Mouse (Mus musculus) CD8-positive naive resting alpha-beta T cell, adult 2 months (primary cell): ENCODE results near the gene Fbln1.
A peak's percentile ranks its signal among the peaks of the same experiment; 100 is the strongest.

Experiments used
- DNase-seq, 2 experiments: peaks; one replicate each; pipeline ENCODE4 v3.0.0; 2022; ENCODE audit warnings: low read depth in 2 of 2, low spot score in 2 of 2

Fbln1 gene

DNA sequence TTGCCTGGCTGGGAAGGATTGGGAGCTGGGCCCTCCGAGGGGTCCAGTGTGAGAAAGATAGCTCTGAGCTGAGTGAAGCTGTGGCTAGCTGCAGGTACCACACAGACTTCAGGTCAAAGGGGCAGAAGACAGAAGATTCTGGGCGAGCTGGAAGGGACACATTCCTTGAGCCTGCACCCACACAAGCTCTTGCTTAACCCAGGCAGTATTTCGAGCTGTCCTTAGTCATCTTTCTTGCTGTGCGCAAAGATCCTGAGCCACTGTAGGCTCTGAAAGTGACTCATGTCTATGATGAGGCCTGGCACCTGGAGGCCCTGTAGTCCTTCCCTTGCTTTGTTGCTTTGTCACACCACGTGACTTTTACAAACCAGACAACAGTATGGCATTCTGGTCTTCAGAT, 76.3 kb downstream of the Fbln1 start:
- no peak for DNase-seq

DNA sequence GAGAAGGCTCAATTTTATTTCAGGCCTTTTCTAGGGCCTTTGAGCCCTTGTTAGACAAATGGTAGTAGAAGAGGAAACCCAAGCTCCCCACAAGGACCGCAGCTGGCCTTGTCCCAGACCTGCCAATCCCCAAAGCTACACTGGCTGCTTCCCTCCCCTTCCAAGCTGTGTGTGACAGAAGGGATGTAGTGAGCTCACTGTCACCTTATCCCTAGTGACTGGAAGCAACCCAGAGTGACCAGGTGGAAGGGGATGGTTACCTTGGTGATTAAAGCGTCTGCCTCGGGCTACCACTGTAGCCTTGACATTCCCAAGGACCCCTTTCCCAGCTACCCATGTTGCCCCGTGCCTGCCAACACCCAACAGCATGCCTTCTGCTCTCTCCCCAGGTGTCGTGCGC, 78.9 kb downstream of the Fbln1 start:
- no peak for DNase-seq

- no peak for DNase-seq
Measured at GRCm38 (mm10) chr15:85294632-85295031, 88.9 kb downstream of the Fbln1 start.

- no peak for DNase-seq
Measured at GRCm38 (mm10) chr15:85295544-85295943, 89.8 kb downstream of the Fbln1 start.

DNA sequence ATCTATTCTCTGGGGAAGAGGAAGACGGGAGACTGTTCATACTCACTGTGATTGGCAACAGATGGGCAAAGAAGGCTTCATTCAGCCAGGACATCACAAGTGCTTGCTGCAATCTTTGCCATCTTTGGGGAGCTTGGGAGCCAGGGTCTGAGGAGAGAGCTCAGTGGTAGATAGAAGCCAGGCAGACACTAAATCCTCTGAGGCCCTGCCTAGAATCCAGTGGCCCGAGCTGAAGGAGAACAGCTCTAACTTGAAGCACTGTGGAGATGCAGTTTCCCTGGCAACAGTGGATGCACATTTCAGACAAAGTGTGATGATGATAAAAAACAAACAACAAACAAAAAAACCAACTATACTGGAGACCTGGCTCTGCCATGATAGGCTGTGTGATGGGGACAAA, 90.2 kb downstream of the Fbln1 start:
- no peak for DNase-seq

- DNase-seq, result no peak
Measured at GRCm38 (mm10) chr15:85296538-85296937, 90.8 kb downstream of the Fbln1 start.

GRCm38 (mm10) chr15:85298167-85298781, 92.5 kb downstream of the Fbln1 start:
- DNase-seq, result no peak

DNA sequence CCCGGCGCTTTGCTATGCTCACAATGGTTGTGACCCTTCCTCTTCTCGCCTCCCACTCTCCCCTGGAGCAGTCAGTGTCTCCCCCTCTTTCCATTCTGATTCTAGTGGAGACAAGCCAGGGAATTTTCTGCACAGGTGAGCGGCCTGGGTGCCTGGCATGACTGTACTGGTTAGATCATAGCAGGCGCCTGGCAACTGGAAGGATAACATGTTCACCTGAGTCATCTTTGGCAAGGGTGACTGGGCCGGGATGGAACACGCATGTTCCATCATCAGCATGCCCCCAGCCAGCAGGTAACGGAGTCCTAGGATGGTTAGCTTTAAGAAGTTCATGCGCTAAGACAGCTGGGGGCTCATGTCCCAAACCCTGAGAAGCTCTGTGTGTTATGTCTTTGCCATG, 93.2 kb downstream of the Fbln1 start:
- no peak for DNase-seq

DNA sequence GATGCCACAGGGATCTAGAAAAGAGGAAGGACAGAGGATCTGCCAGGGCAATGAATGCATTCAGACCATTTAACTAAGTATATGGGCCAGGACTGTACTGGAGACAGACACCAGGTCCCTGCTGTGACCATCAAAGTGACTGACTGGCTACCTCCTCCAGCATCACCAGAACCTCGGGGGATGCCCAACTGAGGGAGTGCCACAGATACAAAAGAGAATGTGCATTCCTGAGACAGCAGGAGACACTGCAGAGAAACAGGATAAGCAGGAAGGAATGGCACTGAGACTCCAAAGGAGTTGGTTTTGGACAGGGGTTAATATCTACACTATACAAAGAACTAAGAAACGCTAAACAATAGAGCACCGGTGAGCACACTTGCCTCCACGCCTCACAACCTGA, 97.5 kb downstream of the Fbln1 start:
- no peak for DNase-seq

GRCm38 (mm10) chr15:85303976-85304375, 98.2 kb downstream of the Fbln1 start:
- DNase-seq, result no peak

DNA sequence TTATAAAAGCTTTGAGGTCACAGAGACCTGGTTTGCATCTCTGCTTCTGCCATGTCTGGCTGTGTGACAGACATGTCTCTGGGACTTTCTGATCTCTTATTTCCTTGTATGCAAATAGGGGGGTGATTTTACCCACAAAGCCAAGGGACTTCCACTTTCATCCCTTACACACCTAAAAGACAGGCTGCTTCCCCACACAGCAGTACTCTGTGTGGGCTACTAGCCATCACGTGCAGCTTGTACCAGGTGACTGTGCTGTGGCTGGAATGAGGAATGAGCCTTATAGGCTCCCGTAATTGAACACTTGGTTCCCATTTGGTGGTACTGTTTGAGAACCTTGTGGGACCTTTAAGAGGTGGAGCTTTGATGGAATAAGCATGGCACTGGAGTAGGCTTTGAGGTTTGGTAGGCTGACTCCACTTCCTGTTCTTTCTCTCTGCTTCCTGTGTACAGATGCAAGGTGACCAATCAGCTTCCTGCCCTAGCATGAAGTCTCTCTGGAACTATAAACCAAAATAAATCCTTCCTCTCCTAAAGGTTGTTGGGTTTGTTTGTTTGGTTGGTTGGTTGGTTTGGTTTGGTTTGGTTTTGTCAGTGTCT, 101.4 kb downstream of the Fbln1 start:
- DNase-seq, result no peak

GRCm38 (mm10) chr15:85311058-85311657, 105.4 kb downstream of the Fbln1 start:
- DNase-seq, result no peak

DNA sequence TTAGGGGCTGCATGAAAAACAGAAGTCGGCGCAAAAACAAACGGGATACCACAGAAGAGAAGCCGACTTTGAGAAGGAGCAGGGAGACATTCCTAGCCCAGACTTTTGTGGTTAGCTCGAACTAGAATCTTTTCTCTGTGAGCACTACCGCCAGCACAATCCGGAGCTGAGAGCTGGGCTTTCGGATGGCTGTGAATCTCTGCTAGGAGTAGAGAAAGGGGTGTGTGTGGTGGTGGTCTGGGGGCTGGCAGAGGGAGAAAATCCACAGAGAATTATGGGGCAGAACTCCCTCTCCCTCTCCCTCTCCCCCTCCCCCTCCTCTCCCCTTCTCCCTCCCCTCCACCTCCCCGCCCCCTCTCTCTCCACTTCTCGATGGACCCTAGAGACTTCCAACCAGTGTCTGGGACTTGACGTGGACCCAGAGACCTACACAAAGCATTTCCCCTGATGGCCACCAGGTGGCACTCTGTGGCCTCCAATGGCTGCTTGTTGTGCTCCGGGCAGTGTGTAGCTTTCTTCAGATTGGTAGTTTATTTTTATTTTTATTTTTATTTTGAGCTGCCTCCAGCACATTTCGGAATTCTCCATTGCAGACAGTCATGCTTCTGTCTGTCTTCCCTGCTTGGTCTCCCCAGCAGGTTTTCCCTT, 109.8 kb downstream of the Fbln1 start:
- DNase-seq, result peak; percentile 38 to 52

DNA sequence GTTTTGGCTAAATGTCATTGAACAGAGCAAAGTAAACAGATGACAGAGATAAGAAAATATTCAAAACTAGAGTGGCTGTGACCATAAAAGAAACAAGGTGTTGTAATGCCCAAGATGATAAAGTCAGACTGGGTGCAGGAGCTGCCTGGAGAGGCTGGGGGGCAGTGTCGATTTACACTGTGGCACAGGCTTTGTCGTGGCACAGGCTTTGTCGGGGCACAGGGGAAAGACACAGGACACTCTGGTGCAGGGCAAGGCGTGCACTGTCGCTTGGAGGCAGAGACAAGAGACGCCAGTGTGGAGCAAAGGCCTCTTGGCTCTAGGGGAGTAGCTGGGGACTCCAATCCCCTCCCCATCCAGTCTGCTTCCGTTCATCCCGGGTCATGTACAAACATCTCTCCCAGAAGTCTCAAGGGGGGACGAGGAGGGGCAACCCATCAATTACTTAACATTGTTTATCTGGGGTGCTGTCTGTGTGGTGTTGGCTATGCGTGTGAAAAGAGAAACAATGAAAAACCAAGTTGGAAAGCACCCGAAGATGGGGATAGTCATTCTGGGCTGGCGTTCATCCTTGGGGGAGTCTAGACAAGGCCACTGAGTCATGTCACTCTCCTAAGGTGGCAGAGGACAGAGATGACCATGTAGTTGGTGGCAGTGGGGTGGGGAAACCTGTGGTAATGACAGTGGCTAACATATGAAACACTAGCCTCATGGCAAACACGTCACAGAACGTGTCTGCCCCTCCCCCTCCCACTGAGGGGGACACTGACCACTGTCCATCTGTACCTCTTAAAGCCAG, 110.8 kb downstream of the Fbln1 start:
- no peak for DNase-seq

DNA sequence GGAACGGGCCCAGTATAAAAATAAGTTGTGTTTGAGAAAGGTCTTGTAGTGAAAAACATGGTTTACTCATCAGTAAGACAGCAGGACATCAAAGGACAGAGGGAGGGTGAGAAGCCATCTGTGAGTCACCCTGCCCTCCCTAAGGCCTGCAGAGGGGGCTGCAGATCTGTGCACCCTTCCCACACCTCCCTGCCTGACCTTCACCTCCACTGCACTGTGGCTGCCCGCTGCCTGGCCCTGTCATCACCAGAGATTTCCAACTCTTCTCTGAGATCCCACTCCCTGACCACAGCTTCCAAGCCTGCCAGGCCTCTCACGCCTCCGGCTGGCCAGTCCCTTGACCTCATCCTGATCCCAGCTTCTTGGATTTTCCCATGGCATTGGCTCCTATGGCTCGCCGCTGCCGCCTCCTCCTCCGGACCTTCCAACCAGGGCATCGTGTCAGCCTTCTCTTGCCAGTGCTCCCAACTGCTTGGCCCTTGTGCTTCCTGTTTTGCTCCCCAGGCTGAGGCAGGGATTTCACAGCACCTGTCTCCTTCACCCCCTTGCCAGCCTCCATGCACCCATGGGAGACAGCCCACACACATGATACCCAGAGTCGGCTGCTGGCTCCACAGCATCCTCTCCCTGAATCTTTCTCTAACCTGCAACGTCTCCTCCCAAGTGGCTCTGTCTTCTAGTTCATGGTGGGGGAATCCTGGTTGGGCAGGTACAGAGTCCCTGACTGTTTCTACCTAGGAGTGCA, 114.3 kb downstream of the Fbln1 start:
- DNase-seq, result no peak

DNA sequence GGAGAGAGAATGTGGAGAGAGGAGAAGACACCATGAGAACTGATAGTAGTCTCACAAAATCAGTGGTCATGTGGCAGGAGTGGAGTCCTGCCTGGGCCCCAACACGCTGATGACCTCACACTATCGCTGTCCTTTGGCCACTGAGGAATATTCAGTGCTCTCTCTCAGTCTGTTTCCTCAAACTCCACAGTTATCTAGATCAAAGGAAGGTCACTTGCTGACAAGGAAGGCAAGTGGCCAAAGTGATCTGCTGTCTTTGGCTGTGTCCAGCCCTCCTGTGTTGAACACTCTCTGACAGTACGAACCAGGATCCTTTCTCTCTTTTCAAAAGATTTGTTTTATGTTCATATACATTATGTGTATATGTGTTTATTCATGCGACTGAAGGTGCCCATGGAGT, 117.5 kb downstream of the Fbln1 start:
- no peak for DNase-seq

GRCm38 (mm10) chr15:85324426-85324825, 118.7 kb downstream of the Fbln1 start:
- no peak for DNase-seq

DNA sequence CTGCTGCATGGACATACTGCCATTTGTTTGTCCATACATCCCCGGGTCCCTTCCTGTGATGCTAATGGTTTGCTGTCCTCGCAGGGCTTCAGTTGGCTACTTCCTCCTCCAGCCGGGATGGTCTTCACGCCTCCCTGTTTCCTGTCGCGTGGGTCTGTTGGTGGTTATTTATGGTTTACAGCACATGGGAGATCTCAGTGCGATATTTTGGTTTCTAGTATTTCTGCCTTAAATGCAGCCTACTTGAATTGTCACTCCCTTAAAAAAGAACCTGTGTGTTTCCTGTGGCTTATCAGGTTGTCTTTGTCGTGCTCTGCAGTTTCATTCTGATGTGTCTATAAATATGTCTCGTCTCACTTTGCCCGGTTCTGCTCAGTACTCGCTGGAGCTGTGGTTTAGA, 122.1 kb downstream of the Fbln1 start:
- no peak for DNase-seq

DNA sequence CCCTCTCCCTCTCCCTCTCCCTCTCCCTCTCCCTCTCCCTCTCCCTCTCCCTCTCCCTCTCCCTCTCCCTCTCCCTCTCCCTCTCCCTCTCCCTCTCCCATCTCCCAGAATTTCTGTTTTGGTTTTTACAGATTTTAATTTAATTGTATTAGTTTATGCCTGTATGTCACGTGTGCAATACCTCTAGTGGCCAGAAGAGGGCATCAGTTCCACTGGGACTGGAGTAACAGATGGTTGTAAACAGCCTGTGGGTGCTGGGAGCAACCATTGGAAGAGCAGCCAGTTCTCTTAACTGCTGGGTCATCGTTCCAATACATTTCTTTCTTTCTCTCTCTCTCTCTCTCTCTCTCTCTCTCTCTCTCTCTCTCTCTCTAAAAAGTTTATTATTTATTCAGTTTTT, 122.7 kb downstream of the Fbln1 start:
- peak; percentile 36 for DNase-seq

DNA sequence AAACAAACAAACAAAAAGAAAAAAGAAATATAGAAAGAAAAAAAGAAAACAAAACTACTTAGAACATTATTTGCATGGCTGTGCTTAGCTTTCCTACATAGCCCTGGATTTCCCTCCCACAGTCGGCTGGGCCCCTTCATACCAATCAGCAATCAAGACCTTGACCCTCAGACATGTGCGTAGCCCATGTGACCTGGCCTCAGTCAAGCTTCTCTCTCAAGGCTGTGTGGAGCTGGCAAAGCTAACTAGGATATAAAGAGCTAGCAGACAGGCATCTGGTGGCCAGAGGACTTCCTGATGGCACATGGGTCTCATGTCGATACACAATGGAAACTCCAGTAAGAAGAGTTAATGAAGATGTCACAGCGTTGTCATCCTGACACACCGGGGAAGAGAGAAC, 123.3 kb downstream of the Fbln1 start:
- DNase-seq, result no peak

- no peak for DNase-seq
Measured at GRCm38 (mm10) chr15:85330024-85330423, 124.3 kb downstream of the Fbln1 start.
